Mouse (Mus musculus): Measurements from ENCODE around the gene Vps33b. TPM values are rescaled to one million over a fixed set of nuclear protein-coding genes. Genes with fewer than 3 reads are reported as not detected.

The Vps33b gene
- 7.4 and 8.3 TPM in 2 replicates for polyA plus RNA-seq (2012; rRNA removed; ENCODE audit: low replicate concordance)

DNA sequence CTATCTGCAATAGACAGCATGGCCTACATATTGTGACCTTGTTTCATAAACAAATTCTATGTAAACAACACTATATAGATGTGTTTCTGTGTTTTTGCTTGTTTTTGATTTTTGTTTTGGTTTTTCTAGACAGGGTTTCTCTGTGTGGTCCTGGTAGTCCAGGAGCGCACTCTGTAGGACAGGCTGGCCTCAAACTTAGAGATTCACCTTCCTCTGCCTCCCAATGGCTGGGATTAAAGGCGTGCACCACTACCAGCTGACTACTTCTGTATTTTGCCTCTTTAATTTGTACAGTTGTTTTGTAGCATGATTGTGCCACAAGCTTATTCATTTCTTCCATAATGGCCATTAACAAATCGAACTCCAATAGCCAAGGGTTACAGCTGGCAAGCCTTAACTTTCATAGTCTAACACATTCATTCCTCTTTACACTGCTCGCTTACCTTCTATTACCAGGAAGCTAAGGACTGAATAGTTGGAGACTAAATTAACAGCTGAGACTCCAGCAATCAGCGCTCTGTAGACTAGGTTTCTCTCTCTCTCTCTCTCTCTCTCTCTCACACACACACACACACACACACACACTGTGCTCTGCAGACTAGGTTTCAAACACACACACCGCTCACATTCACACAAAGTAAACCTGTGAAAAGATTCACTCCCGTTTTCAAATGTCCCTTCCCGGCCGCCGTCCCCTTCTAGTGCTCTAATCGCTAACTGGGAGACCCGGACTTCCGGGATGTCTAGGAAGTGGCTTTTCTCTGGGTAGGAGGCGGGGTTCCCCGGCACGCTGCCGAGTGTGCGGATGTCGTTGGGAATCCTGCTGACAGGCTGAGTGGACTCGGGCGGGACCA, at the start of gene Vps33b:
Gene Vps33b, plus strand, starts transcription at position 753 of the 854 bp plus-strand sequence.

DNA sequence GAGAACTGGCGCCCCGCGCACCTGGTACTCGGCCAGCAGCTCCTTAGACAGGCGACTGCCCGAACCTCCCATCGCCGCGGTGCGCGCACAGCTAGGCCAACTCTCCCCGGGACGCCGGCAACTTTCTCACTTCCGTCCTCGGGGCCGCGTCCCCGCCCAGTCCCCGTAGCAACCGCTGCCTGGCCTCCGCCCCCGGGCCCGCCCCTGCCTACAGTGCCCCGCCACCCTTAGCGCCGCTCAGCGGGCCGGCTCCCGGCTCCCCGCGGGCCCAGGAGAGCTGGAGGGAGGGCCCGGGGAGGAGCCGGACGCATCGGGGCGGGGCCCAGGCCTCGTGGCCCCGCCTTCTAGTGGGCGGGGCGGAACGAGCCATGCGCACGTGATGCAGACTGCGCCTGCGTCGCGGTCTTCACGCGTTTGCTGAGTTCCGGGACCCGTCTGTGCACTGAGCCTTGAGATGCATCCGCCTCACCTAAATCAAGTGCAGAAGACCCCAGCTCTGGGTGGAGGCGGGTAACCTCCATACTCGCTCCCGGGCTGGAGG, 36.9 kb upstream of the Vps33b start, which contains the start of the genes Cib1 and Gdpgp1:
Gene Cib1, minus strand, starts transcription at position 325 of the 541 bp plus-strand sequence.
Gene Gdpgp1, plus strand, starts transcription at position 377 of the 541 bp plus-strand sequence.

DNA sequence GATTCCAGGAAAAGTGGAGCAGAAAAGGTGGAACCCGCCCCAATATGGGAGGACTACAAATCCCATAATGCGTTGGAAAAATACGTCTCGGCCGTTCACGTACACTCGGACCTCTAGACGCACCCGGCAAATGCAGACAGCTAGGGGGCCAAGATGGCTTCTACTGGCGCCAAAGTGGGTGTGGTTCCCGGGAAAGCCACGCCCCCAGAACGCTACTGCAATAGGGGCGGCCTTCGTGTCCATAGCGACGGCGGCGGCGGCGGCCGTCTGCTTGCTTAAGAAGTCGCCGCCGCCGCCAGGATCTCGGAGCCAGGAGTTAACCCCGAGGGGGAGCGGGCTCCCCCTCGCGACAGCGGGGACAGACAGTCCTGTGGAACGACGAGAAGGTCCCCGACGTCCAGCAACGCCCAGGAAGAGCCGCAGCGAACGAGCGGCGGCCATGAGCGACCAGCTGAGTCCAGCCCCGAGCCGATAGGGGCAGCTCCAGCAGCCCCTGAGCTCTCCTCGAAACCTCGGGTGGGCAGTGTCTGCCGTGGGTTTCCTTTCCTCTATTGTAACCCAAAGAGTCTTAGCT, 23.2 kb upstream of the Vps33b start, which contains the start of gene Ttll13:
Gene Ttll13, plus strand, starts transcription at position 229 of the 574 bp plus-strand sequence.

DNA sequence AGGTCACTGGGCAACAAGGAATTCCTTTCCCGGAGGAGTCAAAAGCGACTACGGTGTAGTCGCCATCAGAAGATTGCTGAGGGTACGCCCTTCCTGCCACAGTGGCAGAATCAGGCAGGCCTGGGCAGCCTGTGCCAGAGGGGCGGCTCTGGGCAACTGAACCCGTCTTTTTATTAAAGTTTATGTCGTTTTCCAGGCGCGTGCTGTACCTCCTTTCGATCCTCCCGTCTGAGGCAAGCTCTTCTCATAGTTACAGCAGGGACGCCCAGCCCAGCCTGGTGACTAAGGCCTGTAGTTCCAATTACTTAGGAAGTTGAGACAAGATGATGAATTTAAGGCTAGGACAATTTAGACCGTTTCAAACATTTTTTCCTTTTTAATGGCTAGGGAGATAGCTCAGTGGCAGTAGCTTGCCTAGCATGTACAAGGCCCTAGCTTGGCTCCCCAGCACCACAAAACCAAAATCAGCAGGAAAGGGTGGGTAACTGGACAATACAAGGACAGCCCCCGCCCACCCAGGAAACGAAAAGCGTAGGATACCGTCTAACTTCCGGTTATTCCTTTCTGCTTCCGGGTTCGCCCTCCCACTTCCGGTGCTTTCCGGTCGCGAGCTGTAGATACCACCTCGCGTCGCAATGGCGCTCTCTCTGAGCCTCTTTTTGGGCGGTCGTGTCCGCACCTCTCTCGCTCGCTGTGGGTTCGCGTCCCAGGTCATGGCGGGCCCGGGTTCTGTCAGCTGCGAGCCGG, 8.7 kb upstream of the Vps33b start, which contains the start of gene Ngrn:
Gene Ngrn, plus strand, starts transcription at position 591 of the 747 bp plus-strand sequence.

DNA sequence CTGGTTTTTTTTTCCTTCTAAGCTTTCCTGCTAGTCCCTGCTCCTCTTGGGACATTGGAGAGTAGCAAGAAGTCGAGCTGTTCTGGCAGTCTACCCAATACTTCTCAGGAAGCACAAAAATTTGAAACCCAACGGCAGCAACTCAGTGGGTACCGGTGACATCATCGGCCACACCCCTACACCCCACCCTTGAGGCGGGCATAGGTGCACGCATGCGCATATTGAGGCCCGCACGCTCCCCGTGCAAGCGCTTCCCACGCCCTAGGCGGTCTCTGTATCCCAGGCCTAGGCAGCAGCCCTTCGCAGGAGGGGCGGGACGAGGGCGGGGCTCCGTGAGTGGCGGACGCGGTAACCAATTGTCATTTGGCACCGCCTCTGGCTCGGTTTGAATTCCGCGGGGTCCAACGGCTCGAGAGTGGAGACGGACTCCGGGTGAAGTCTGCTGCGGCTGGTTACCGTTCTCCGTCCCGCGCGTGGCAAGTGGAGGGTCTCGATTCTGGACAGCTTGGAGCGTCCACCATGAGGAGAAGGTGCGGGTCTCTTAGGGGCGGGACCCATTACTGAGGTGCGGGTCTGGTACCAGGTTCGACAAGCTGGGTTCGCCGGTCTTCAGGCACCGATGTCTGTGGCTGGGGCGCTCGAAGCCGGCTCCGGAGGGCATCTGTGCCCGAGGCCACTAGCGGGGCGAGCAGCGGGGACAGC, 24.8 kb downstream of the Vps33b start, which contains the start of gene Prc1:
Gene Prc1, plus strand, starts transcription at position 389 of the 702 bp plus-strand sequence.

DNA sequence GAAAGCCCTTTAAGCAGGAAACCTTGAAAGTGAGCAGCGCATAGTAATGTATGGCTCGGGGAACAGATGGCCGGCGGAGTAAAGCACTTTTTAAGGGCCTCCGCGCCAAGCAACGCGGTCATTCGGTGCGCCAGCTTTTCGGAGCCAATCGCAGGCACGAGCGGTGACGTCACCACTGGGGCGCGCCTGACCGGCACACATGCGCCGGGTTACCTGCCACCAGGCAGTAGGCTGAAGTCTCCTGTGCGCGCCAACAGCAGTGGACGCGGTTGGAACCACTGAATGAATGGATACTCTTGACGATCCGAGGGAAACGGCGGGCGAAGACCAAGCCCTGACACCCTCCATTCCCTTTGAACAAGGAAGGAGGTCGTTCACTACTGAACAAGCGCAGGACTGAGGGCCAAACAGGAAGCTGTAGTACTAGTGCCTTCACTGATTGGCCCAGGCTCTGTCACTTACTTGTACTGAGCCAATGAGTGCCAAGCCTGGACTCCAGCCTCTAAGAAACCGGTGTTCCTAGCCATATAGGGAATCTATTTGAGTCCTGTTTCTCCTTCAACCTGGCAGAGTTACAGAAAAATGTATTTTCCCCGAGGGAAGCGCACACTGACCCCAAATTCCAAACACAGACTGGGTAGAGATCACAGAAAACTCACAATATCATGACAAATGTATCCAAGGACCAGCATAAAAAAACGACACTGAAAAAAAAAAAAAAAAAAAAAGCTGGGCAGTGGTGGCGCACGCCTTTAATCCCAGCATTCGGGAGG, 54.8 kb downstream of the Vps33b start, which contains the start of gene Rccd1:
Gene Rccd1, minus strand, starts transcription at position 412 of the 773 bp plus-strand sequence.

DNA sequence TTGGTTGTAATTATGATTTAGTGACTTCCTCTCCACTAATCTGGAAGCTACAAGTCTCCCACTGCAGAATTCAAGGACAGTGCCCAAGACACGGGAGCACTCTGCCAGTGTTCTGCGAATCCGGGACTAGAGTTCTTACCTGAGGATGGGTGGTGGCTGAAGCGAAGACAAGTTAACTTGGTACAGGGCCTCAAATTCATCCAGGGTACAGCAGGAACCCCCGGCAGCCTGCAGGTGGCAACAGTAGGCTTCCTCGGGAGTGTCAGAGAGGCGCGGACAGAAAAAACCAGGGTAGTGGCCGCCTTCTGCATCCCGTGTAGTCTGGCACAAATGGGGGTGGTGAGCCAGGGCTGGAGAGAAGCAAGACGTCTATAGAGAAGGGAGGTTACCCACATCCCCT, 71.3 kb downstream of the Vps33b start, which contains the start of gene Unc45a:
Gene Unc45a, minus strand, starts transcription at position 213 of the 400 bp plus-strand sequence.

Other genes with a start within 250 kb of the Vps33b start
- 37.2 and 42.2 TPM in 2 replicates for gene Zfp710, start 244.8 kb upstream of the Vps33b start, polyA plus RNA-seq (2012; rRNA removed; ENCODE audit: low replicate concordance)
- 66.2 and 67.7 TPM in 2 replicates for gene Idh2, start 154.3 kb upstream of the Vps33b start, polyA plus RNA-seq (2012; rRNA removed; ENCODE audit: low replicate concordance)
- gene Sema4b, start 82.8 kb upstream of the Vps33b start, polyA plus RNA-seq (2012; rRNA removed; ENCODE audit: low replicate concordance) = 55.3 and 79.0 TPM in 2 replicates
- gene Cib1, start 36.8 kb upstream of the Vps33b start, polyA plus RNA-seq (2012; rRNA removed; ENCODE audit: low replicate concordance) = 543 and 731 TPM in 2 replicates
- 2.1 and 3.7 TPM in 2 replicates for gene Gdpgp1, start 36.8 kb upstream of the Vps33b start, polyA plus RNA-seq (2012; rRNA removed; ENCODE audit: low replicate concordance)
- 0.05 TPM in 1 of 2 replicates, not detected in the other for gene Ttll13, start 23.3 kb upstream of the Vps33b start, polyA plus RNA-seq (2012; rRNA removed; ENCODE audit: low replicate concordance)
- 10.9 and 12.6 TPM in 2 replicates for gene Ngrn, start 8.4 kb upstream of the Vps33b start, polyA plus RNA-seq (2012; rRNA removed; ENCODE audit: low replicate concordance)
- gene Prc1, start 24.8 kb downstream of the Vps33b start, polyA plus RNA-seq (2012; rRNA removed; ENCODE audit: low replicate concordance) = 7.4 and 10.6 TPM in 2 replicates
- gene Rccd1, start 54.8 kb downstream of the Vps33b start, polyA plus RNA-seq (2012; rRNA removed; ENCODE audit: low replicate concordance) = 4.8 and 5.1 TPM in 2 replicates
- gene Unc45a, start 71.4 kb downstream of the Vps33b start, polyA plus RNA-seq (2012; rRNA removed; ENCODE audit: low replicate concordance) = 40.9 and 49.0 TPM in 2 replicates
- gene Hddc3, start 73.5 kb downstream of the Vps33b start, polyA plus RNA-seq (2012; rRNA removed; ENCODE audit: low replicate concordance) = 14.5 and 19.6 TPM in 2 replicates
- 23.8 and 33.0 TPM in 2 replicates for gene Man2a2, start 101.7 kb downstream of the Vps33b start, polyA plus RNA-seq (2012; rRNA removed; ENCODE audit: low replicate concordance)
- 10.6 and 12.4 TPM in 2 replicates for gene Fes, start 118.3 kb downstream of the Vps33b start, polyA plus RNA-seq (2012; rRNA removed; ENCODE audit: low replicate concordance)
- gene Furin, start 135.8 kb downstream of the Vps33b start, polyA plus RNA-seq (2012; rRNA removed; ENCODE audit: low replicate concordance) = 90.7 and 95.4 TPM in 2 replicates